Mouse (Mus musculus) hindbrain, embryonic 13.5 days (tissue): ENCODE results near the gene Olfr140. TPM values are rescaled to one million over a fixed set of nuclear protein-coding genes. Genes with fewer than 3 reads are reported as not detected.

Experiments used
- ATAC-seq: fragments of 200-750 bp; cut with Nextera tagmentation; 2 replicates; pipeline ENCODE4 v1.8.0; 2017; ENCODE audit warnings: moderate TSS enrichment; ENCODE audit not compliant: low FRiP score
- H3K27ac ChIP-seq: fragments of 300-500 bp; sonication (generic); 2 replicates; pipeline ENCODE4 v1.5.1; 2015; ENCODE audit warnings: inconsistent platforms, mild to moderate bottlenecking, moderate library complexity
- H3K27me3 ChIP-seq: fragments of 300-500 bp; sonication (generic); 2 replicates; pipeline ENCODE4 v1.6.1; 2015; ENCODE audit warnings: mild to moderate bottlenecking, inconsistent platforms
- H3K36me3 ChIP-seq: fragments of 300-500 bp; sonication (generic); 2 replicates; pipeline ENCODE4 v1.6.1; 2015; ENCODE audit warnings: mild to moderate bottlenecking, inconsistent platforms
- H3K4me1 ChIP-seq: fragments of 300-500 bp; sonication (generic); replicated peaks from 2 replicates; pipeline ENCODE4 v1.6.1; 2015; ENCODE audit warnings: inconsistent platforms
- H3K4me2 ChIP-seq: fragments of 300-500 bp; sonication (generic); 2 replicates; pipeline ENCODE4 v1.6.1; 2015; ENCODE audit warnings: inconsistent platforms, mild to moderate bottlenecking, moderate library complexity
- H3K4me3 ChIP-seq: fragments of 300-500 bp; sonication (generic); 2 replicates; pipeline ENCODE4 v1.5.1; 2015; ENCODE audit warnings: mild to moderate bottlenecking, inconsistent platforms
- H3K9ac ChIP-seq: fragments of 300-500 bp; sonication (generic); 2 replicates; pipeline ENCODE4 v1.6.1; 2015; ENCODE audit warnings: mild to moderate bottlenecking, inconsistent platforms
- H3K9me3 ChIP-seq: fragments of 300-500 bp; sonication (generic); 2 replicates; pipeline ENCODE4 v1.6.1; 2016; ENCODE audit warnings: inconsistent platforms
- WGBS: fragments of 180-500 bp; shearing (Covaris S2); methylation state at CpG from one replicate; pipeline ENCODE4 v1.1.7; 2015; 5-methylcytosine and 5-hydroxymethylcytosine counted together
- polyA plus RNA-seq: library from polyadenylated mRNA; unstranded; fragments of >200 nt; fragmentation: Nextera tagmentation; extraction: Ambion mirVana; gene quantifications from 2 replicates; pipeline ENCODE4 v1.2.1, GENCODE M21; 2015

Gene Olfr140
- polyA plus RNA-seq = not detected in 2 replicates

GRCm38 (mm10) chr2:90063494-90063893, at the start of gene Olfr140:
TSS of gene Olfr140 (minus strand) at chr2:90063594.
- no peak within 1 kb of the TSS for H3K9ac ChIP-seq
- no peak within 1 kb of the TSS for H3K27ac ChIP-seq
- H3K36me3 ChIP-seq = no peaks in the 10 kb centered on the region
- no peaks in the 10 kb centered on the region for H3K27me3 ChIP-seq
- no peaks in the 10 kb centered on the region for H3K9me3 ChIP-seq
- no peak within 1 kb of the TSS for H3K4me3 ChIP-seq
- ATAC-seq = no peak
- no peak within 1 kb of the TSS for H3K4me2 ChIP-seq
- no peaks in the 10 kb centered on the region for H3K4me1 ChIP-seq

- Histone ChIP-seq H3K9me3 (no peaks in the 10 kb centered on the region), H3K36me3 (no peaks in the 10 kb centered on the region), H3K4me2 (no peak overlapping the region), H3K27ac (no peak overlapping the region), H3K9ac (no peak overlapping the region), H3K4me1 (no peaks in the 10 kb centered on the region), H3K4me3 (no peak overlapping the region), H3K27me3 (no peaks in the 10 kb centered on the region)
- WGBS = 80% methylated on average over 2 of the region's 2 CpGs
- no peak for ATAC-seq
Observed at GRCm38 (mm10) chr2:90070065-90070464, 6.7 kb upstream of the Olfr140 start.

DNA sequence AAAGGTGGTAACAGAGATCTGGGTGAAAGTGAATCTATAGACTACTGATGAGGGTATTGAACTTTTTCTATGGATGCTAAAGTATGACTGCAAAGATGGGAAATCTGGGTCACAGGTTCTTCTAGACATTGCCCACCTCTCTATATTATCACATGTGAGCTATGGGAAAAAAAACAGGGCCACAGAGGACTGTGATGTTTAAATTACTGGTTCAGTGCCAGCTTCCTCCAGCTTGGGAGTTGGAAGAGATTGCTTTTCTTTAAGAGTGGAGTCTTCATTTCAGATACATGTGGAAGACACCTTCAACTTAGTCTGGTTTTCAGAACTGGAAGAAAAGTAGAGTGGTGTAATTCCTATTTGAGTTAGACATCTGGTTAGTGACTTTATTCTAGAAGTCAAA, 28.4 kb downstream of the Olfr140 start, which contains the start of gene Olfr1265:
Olfr1265 (plus strand) TSS at position 301 of the 400 bp plus-strand sequence.
- no peak within 1 kb of the TSS for H3K4me2 ChIP-seq
- H3K4me3 ChIP-seq = no peak within 1 kb of the TSS
- no peak for ATAC-seq
- no peaks in the 10 kb centered on the region for H3K36me3 ChIP-seq
- H3K9me3 ChIP-seq = no peaks in the 10 kb centered on the region
- H3K27ac ChIP-seq = no peak within 1 kb of the TSS
- H3K4me1 ChIP-seq = no peaks in the 10 kb centered on the region
- H3K27me3 ChIP-seq = no peaks in the 10 kb centered on the region
- H3K9ac ChIP-seq = no peak within 1 kb of the TSS

DNA sequence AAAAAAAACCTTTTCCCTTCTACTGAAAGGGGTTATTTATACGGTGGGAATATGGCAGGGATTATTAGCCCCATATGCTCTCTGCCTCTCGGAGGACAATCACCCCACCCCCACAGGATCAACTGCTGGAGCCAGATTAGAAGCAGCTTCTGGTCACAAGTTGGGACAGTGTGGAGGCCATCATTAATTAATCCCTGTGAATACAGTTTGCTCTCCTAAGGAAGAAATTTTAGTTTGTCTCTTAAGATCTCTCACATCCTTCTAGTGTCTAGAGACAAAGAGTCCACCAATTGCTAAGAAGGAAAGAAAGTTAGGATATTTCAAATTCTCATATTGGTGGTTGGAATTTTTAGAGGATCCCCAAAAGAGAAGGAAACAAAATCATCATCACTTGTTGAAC, 37.9 kb downstream of the Olfr140 start, which contains the start of gene Olfr1264:
Olfr1264 (minus strand) TSS at position 101 of the 400 bp plus-strand sequence.
- Histone ChIP-seq H3K4me3 (no peak within 1 kb of the TSS), H3K9ac (no peak within 1 kb of the TSS), H3K27me3 (no peaks in the 10 kb centered on the region), H3K9me3 (no peaks in the 10 kb centered on the region), H3K4me1 (no peaks in the 10 kb centered on the region), H3K4me2 (no peak within 1 kb of the TSS), H3K27ac (no peak within 1 kb of the TSS), H3K36me3 (no peaks in the 10 kb centered on the region)
- no peak for ATAC-seq
- 87% methylated on average over 2 of the region's 2 CpGs for WGBS

- 82% methylated on average over 2 of the region's 2 CpGs for WGBS
- no peaks in the 10 kb centered on the region for H3K27me3 ChIP-seq
- no peak within 1 kb of the TSS for H3K27ac ChIP-seq
- no peaks in the 10 kb centered on the region for H3K4me1 ChIP-seq
- no peak for ATAC-seq
- no peak within 1 kb of the TSS for H3K4me2 ChIP-seq
- H3K4me3 ChIP-seq = no peak within 1 kb of the TSS
- H3K9ac ChIP-seq = no peak within 1 kb of the TSS
- H3K36me3 ChIP-seq = no peaks in the 10 kb centered on the region
- no peaks in the 10 kb centered on the region for H3K9me3 ChIP-seq
Observed at GRCm38 (mm10) chr2:90011831-90012230, 51.6 kb downstream of the Olfr140 start, which contains the start of gene Olfr1263. TSS of gene Olfr1263 (plus strand) at chr2:90012131.

- H3K27me3 ChIP-seq = no peaks in the 10 kb centered on the region
- H3K4me1 ChIP-seq = no peaks in the 10 kb centered on the region
- H3K9me3 ChIP-seq = no peaks in the 10 kb centered on the region
- H3K36me3 ChIP-seq = no peaks in the 10 kb centered on the region
- no peak within 1 kb of the TSS for H3K27ac ChIP-seq
- no peak within 1 kb of the TSS for H3K4me3 ChIP-seq
- no peak within 1 kb of the TSS for H3K9ac ChIP-seq
- ATAC-seq = no peak
- no peak within 1 kb of the TSS for H3K4me2 ChIP-seq
Observed at GRCm38 (mm10) chr2:89999845-90000244, 63.5 kb downstream of the Olfr140 start, which contains the start of gene Olfr1262. TSS of gene Olfr1262 (plus strand) at chr2:90000145.

Other genes starting within 250 kb of the Olfr140 start
- not detected in 2 replicates for gene Olfr1256, start 222.0 kb downstream of the Olfr140 start, polyA plus RNA-seq
- gene Olfr48, start 215.4 kb downstream of the Olfr140 start, polyA plus RNA-seq = 0.19 TPM in 1 of 2 replicates, not detected in the other
- gene Olfr1257, start 185.2 kb downstream of the Olfr140 start, polyA plus RNA-seq = not detected in 2 replicates
- not detected in 2 replicates for gene Olfr1258, start 136.3 kb downstream of the Olfr140 start, polyA plus RNA-seq
- not detected in 2 replicates for gene Olfr1259, start 114.9 kb downstream of the Olfr140 start, polyA plus RNA-seq
- not detected in 2 replicates for gene Olfr1260, start 89.3 kb downstream of the Olfr140 start, polyA plus RNA-seq
- not detected in 2 replicates for gene Olfr1261, start 72.4 kb downstream of the Olfr140 start, polyA plus RNA-seq
- not detected in 2 replicates for gene Olfr1262, start 63.4 kb downstream of the Olfr140 start, polyA plus RNA-seq
- gene Olfr1263, start 51.5 kb downstream of the Olfr140 start, polyA plus RNA-seq = not detected in 2 replicates
- gene Olfr1264, start 38.0 kb downstream of the Olfr140 start, polyA plus RNA-seq = not detected in 2 replicates
- not detected in 2 replicates for gene Olfr1265, start 28.3 kb downstream of the Olfr140 start, polyA plus RNA-seq
- not detected in 2 replicates for gene Olfr1269, start 57.8 kb upstream of the Olfr140 start, polyA plus RNA-seq
- 0.06 TPM in 1 of 2 replicates, not detected in the other for gene Olfr32, start 78.7 kb upstream of the Olfr140 start, polyA plus RNA-seq
- not detected in 2 replicates for gene Olfr1270, start 89.5 kb upstream of the Olfr140 start, polyA plus RNA-seq
- gene Olfr1506, start 160.9 kb upstream of the Olfr140 start, polyA plus RNA-seq = not detected in 2 replicates
- not detected in 2 replicates for gene Olfr142, start 194.0 kb upstream of the Olfr140 start, polyA plus RNA-seq
- not detected in 2 replicates for gene Olfr1271, start 207.4 kb upstream of the Olfr140 start, polyA plus RNA-seq
- gene Olfr1272, start 229.2 kb upstream of the Olfr140 start, polyA plus RNA-seq = not detected in 2 replicates